Comparison of ENCODE assay signal across 25 mouse cellular contexts in the genomic region with DNA sequence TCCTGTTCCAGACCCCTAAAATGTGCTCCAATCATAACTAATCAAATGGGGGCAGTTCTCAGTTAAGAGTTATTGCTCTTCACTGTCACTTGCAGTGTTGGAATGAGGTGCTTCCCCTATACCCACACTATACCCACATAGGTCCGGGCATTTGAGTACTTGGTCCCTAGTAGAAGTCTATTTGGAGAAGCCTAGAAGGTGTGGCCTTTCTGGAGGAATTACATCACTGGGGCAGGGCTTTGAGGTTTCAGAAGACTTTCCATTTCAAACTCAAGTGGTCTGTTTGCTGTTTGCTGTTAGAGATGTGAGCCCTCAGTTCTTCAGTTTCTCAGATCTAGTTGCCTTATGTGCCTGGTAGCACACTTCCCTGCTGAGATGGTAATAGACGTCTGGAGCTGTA. TPM values are rescaled to one million over a fixed set of nuclear protein-coding genes. Genes with fewer than 3 reads are reported as not detected.
DNase-seq lines count a peak whose midpoint lies in the region; ATAC-seq and TF ChIP-seq lines count a peak whose summit lies in the region.
"Had no signal": no experiment of that assay in that cellular context is flagged by ENCODE, and none has a peak within 500 bp of the region (broad histone marks: within the 10 kb centered on the region; RNA-seq: fewer than 3 reads in every experiment).

No protein-coding gene starts in this region.

- no peak for TF ChIP-seq POLR2A in bone marrow macrophage, adult 2 months (IDR thresholded peaks at IDR 0.05; ENCODE audit: borderline replicate concordance, low read depth, low read length)

- 68% methylated on average over 2 of the region's 2 CpGs for WGBS in liver, postnatal 0 days (ENCODE audit: insufficient replicate concordance)

- H3K27me3 ChIP-seq in liver, postnatal 0 days (ENCODE audit: insufficient read depth, low read length) = no peaks in the 10 kb centered on the region
- H3K27me3 ChIP-seq: embryonic facial prominence, embryonic 13.5 days; forebrain, embryonic 12.5 days; forebrain, embryonic 15.5 days; hindbrain, embryonic 12.5 days; hindbrain, embryonic 15.5 days; intestine, embryonic 15.5 days had no signal

- TF ChIP-seq CTCF in bone marrow macrophage, adult 2 months (IDR thresholded peaks at IDR 0.05; ENCODE audit: low read depth, low read length) = no peak
- no peak for TF ChIP-seq CTCF in liver, postnatal 0 days (IDR thresholded peaks at IDR 0.05; ENCODE audit: low read depth)

- no peak overlapping the region for H3K4me3 ChIP-seq in bone marrow macrophage, adult 2 months (ENCODE audit: insufficient read depth, low read length)
- no peak overlapping the region for H3K4me3 ChIP-seq in liver, postnatal 0 days (ENCODE audit: low read depth, low read length)
- H3K4me3 ChIP-seq: embryonic facial prominence, embryonic 10.5 days; embryonic facial prominence, embryonic 13.5 days; erythroblast, embryonic 14.5 days; forebrain, embryonic 12.5 days; forebrain, embryonic 15.5 days; hindbrain, embryonic 12.5 days; hindbrain, embryonic 15.5 days; intestine, embryonic 15.5 days had no signal

- no peak for TF ChIP-seq EP300 in liver, postnatal 0 days (IDR thresholded peaks at IDR 0.05; ENCODE audit: low read depth)

- DNase-seq in spleen, postnatal 36 days (ENCODE audit: low spot score in 2 of 2) = peak; percentile 58 to 69
- no peak for DNase-seq in spleen, adult 12 weeks (ENCODE audit: low spot score)
- DNase-seq in B cell, adult 2 months = peak; percentile 66 to 69
- DNase-seq in yolk sac, embryonic 10.5 days (ENCODE audit: low spot score) = no peak
- DNase-seq in c-Kit-positive CD71-positive TER-119-positive erythroid progenitor cells, embryonic 14.5 days (ENCODE audit: low spot score) = no peak
- no peak for DNase-seq in liver, postnatal 0 days
- DNase-seq: adrenal gland, postnatal 10 days; cerebellum, adult 18-20 months; cerebellum, adult 9-11 months; cerebellum, postnatal 36 days; embryo, embryonic 11 days; gastrocnemius, postnatal 14 days; heart, adult 11 months; kidney, adult 11 months had no signal

- H3K4me1 ChIP-seq in bone marrow macrophage, adult 2 months (ENCODE audit: control insufficient read depth, insufficient read depth, low read length) = peaks cover 32% of the 10 kb centered on the region
- peaks cover 10% of the 10 kb centered on the region for H3K4me1 ChIP-seq in liver, postnatal 0 days (ENCODE audit: insufficient read depth)

- no peak for ATAC-seq in liver, postnatal 0 days
- ATAC-seq: CD4-positive, CD25-positive, alpha-beta regulatory T cell, adult 4 months; forebrain, embryonic 15.5 days; intestine, embryonic 15.5 days had no signal

- no peaks in the 10 kb centered on the region for H3K9me3 ChIP-seq in liver, postnatal 0 days (ENCODE audit: low read length)
- H3K9me3 ChIP-seq: embryonic facial prominence, embryonic 10.5 days; embryonic facial prominence, embryonic 13.5 days; forebrain, embryonic 12.5 days; forebrain, embryonic 15.5 days; hindbrain, embryonic 12.5 days; hindbrain, embryonic 15.5 days; intestine, embryonic 15.5 days had no signal

- no peak overlapping the region for H3K9ac ChIP-seq in liver, postnatal 0 days (replicated peaks)
- H3K9ac ChIP-seq: embryonic facial prominence, embryonic 13.5 days; forebrain, embryonic 12.5 days; forebrain, embryonic 15.5 days; hindbrain, embryonic 12.5 days; hindbrain, embryonic 15.5 days; intestine, embryonic 15.5 days had no signal

- no peaks in the 10 kb centered on the region for H3K36me3 ChIP-seq in liver, postnatal 0 days (replicated peaks; ENCODE audit: insufficient read depth, low read length)
- H3K36me3 ChIP-seq: embryonic facial prominence, embryonic 13.5 days; forebrain, embryonic 15.5 days; hindbrain, embryonic 12.5 days; hindbrain, embryonic 15.5 days; intestine, embryonic 15.5 days had no signal

- H3K4me2 ChIP-seq in liver, postnatal 0 days (ENCODE audit: low read depth, low read length) = no peak overlapping the region
- H3K4me2 ChIP-seq: embryonic facial prominence, embryonic 13.5 days; forebrain, embryonic 12.5 days; forebrain, embryonic 15.5 days; heart, embryonic 11.5 days; hindbrain, embryonic 12.5 days; hindbrain, embryonic 15.5 days; intestine, embryonic 15.5 days had no signal

- H3K27ac ChIP-seq in bone marrow macrophage, adult 2 months (ENCODE audit: insufficient read depth, low read depth, low read length) = peak overlapping the region; percentile 17
- H3K27ac ChIP-seq in liver, postnatal 0 days (ENCODE audit: low read depth) = no peak overlapping the region
- H3K27ac ChIP-seq: embryonic facial prominence, embryonic 10.5 days; embryonic facial prominence, embryonic 13.5 days; forebrain, embryonic 12.5 days; forebrain, embryonic 15.5 days; hindbrain, embryonic 12.5 days; hindbrain, embryonic 15.5 days; intestine, embryonic 15.5 days had no signal

RNA-seq across cellular contexts. Expression of a gene that starts 3.2 kb away (rescaled TPM):
- 105 and 106 TPM in 2 replicates for polyA plus RNA-seq in bone marrow macrophage, adult 2 months (2012; ENCODE audit: insufficient read depth, insufficient read length, missing spikeins)
- 17.6 and 22.1 TPM in 2 replicates for polyA plus RNA-seq in liver, postnatal 0 days (2015; fragmentation: Nextera tagmentation; extraction: Ambion mirVana)

RNA-seq across cellular contexts. Expression of a gene that starts 16.7 kb away (rescaled TPM):
- polyA plus RNA-seq in bone marrow macrophage, adult 2 months (2012; ENCODE audit: insufficient read depth, insufficient read length, missing spikeins) = 20.2 and 24.7 TPM in 2 replicates
- 51.0 and 55.5 TPM in 2 replicates for polyA plus RNA-seq in liver, postnatal 0 days (2015; fragmentation: Nextera tagmentation; extraction: Ambion mirVana)
- polyA plus RNA-seq: CD4-positive, CD25-positive, alpha-beta regulatory T cell, adult 4 months had no signal

RNA-seq across cellular contexts. Expression of a gene that starts 44.0 kb away (rescaled TPM):
- 51.4 and 57.5 TPM in 2 replicates for polyA plus RNA-seq in bone marrow macrophage, adult 2 months (2012; ENCODE audit: insufficient read depth, insufficient read length, missing spikeins)
- polyA plus RNA-seq in liver, postnatal 0 days (2015; fragmentation: Nextera tagmentation; extraction: Ambion mirVana) = 20.7 and 24.9 TPM in 2 replicates

RNA-seq across cellular contexts. Expression of a gene that starts 55.6 kb away (rescaled TPM):
- polyA plus RNA-seq in bone marrow macrophage, adult 2 months (2012; ENCODE audit: insufficient read depth, insufficient read length, missing spikeins) = 37.0 and 37.8 TPM in 2 replicates
- 7.0 and 7.5 TPM in 2 replicates for polyA plus RNA-seq in liver, postnatal 0 days (2015; fragmentation: Nextera tagmentation; extraction: Ambion mirVana)

Comparison
In these comparisons a context has a peak if more than half of its experiments do, and no peak if none do; other contexts are left out.
1. DNase-seq: peak in spleen, postnatal 36 days (2 of 2) and B cell, adult 2 months (2 of 2); none in spleen, adult 12 weeks (single experiment), yolk sac, embryonic 10.5 days (single experiment), c-Kit-positive CD71-positive TER-119-positive erythroid progenitor cells, embryonic 14.5 days (single experiment) and liver, postnatal 0 days (single experiment).